Mouse (Mus musculus) CH12.LX (cell line): ENCODE data around the gene Fgfr2. TPM values are rescaled to one million over a fixed set of nuclear protein-coding genes. Genes with fewer than 3 reads are reported as not detected.
A peak's percentile ranks its signal among the peaks of the same experiment; 100 is the strongest.

Experiments used
- DNase-seq: peaks from one replicate; pipeline ENCODE4 v3.0.0-alpha.2; 2013; ENCODE audit errors: extremely low read depth
- H3K27ac ChIP-seq: 2 replicates; pipeline ENCODE4 v1.5.1; 2012; ENCODE audit warnings: low read depth, mild to moderate bottlenecking, control low read depth, moderate library complexity; ENCODE audit not compliant: insufficient read depth
- H3K27me3 ChIP-seq: replicated peaks from 2 replicates; pipeline ENCODE3; 2012; ENCODE audit warnings: inconsistent platforms
- H3K36me3 ChIP-seq, 2 experiments: replicated peaks in 1 of 2; 2 replicates each; pipeline versions ENCODE3 to v1.6.1; 2012; ENCODE audit warnings: inconsistent platforms in 1 of 2, low read length in 1 of 2, mild to moderate bottlenecking in 1 of 2, mixed read lengths in 1 of 2, moderate library complexity in 1 of 2; ENCODE audit not compliant: control insufficient read depth in 1 of 2, insufficient read depth in 1 of 2
- H3K4me1 ChIP-seq, 2 experiments: 2 replicates each; pipeline ENCODE4 v1.6.1; 2012; ENCODE audit warnings: inconsistent platforms in 1 of 2, moderate library complexity in 1 of 2; ENCODE audit not compliant: insufficient read depth in 2 of 2, control insufficient read depth in 1 of 2
- H3K4me2 ChIP-seq: 2 replicates; pipeline ENCODE4 v1.6.1; 2012; ENCODE audit warnings: low read depth, mild to moderate bottlenecking, control low read depth; ENCODE audit not compliant: poor library complexity, insufficient read depth, severe bottlenecking
- H3K4me3 ChIP-seq, 3 experiments: fragments of 150-350 bp in 1 of 3; sonication (generic) in 1 of 3; replicated peaks in 1 of 3; 2 replicates each; pipeline versions ENCODE3 to v1.5.1; 2011 to 2012; ENCODE audit warnings: low read depth in 2 of 3, low read length in 2 of 3, mild to moderate bottlenecking in 2 of 3, moderate library complexity in 2 of 3, control low read depth in 1 of 3, improper control_type of control experiment in 1 of 3, inconsistent platforms in 1 of 3, mixed read lengths in 1 of 3; ENCODE audit not compliant: poor library complexity in 1 of 3
- H3K79me2 ChIP-seq: replicated peaks from 2 replicates; pipeline ENCODE4 v1.6.1; 2012; ENCODE audit warnings: mild to moderate bottlenecking, moderate library complexity; ENCODE audit not compliant: control insufficient read depth, poor library complexity, insufficient read depth, severe bottlenecking; ENCODE audit errors: extremely low read depth
- H3K9ac ChIP-seq: 2 replicates; pipeline ENCODE4 v1.6.1; 2012; ENCODE audit warnings: low read depth, mild to moderate bottlenecking, control low read depth, moderate library complexity; ENCODE audit not compliant: insufficient read depth
- H3K9me3 ChIP-seq: replicated peaks from 2 replicates; pipeline ENCODE3; 2012; ENCODE audit warnings: low read length, inconsistent platforms, mixed read lengths
- BHLHE40 ChIP-seq: IDR thresholded peaks from 2 replicates; pipeline ENCODE4 v1.6.1; 2011; ENCODE audit warnings: mild to moderate bottlenecking, low read depth, low read length, improper control_type of control experiment
- CHD1 ChIP-seq: IDR thresholded peaks from 2 replicates; pipeline ENCODE4 v1.6.1; 2012; ENCODE audit warnings: low read depth, low read length, improper control_type of control experiment, inconsistent platforms
- CHD2 ChIP-seq: IDR thresholded peaks from 2 replicates; pipeline ENCODE4 v1.6.1; 2011; ENCODE audit warnings: low read length, improper control_type of control experiment
- CTCF ChIP-seq, 2 experiments: IDR thresholded peaks in 1 of 2; conservative IDR thresholded peaks in 1 of 2; 2 replicates each; pipeline ENCODE4 v1.5.1; 2011 to 2012; ENCODE audit warnings: low read depth in 2 of 2, low read length in 2 of 2, improper control_type of control experiment in 1 of 2, inconsistent platforms in 1 of 2, mild to moderate bottlenecking in 1 of 2, moderate library complexity in 1 of 2
- ELF1 ChIP-seq: IDR thresholded peaks from 2 replicates; pipeline ENCODE4 v1.6.1; 2014; ENCODE audit warnings: low read depth, mild to moderate bottlenecking, inconsistent platforms, low read length, improper control_type of control experiment
- EP300 ChIP-seq: IDR thresholded peaks from 2 replicates; pipeline ENCODE4 v1.6.1; 2011; ENCODE audit warnings: low read length, improper control_type of control experiment
- ETS1 ChIP-seq: conservative IDR thresholded peaks from 2 replicates; pipeline ENCODE4 v1.6.1; 2012; ENCODE audit warnings: low read depth, mild to moderate bottlenecking, inconsistent platforms, low read length, improper control_type of control experiment, moderate library complexity
- HCFC1 ChIP-seq: IDR thresholded peaks from 2 replicates; pipeline ENCODE4 v1.6.1; 2012; ENCODE audit warnings: low read depth, mild to moderate bottlenecking, inconsistent platforms, low read length, improper control_type of control experiment
- IRF4 ChIP-seq: IDR thresholded peaks from 2 replicates; pipeline ENCODE4 v1.6.1; 2014; ENCODE audit warnings: low read depth, mild to moderate bottlenecking, inconsistent platforms, low read length, improper control_type of control experiment
- JUN ChIP-seq: IDR thresholded peaks from 2 replicates; pipeline ENCODE4 v1.6.1; 2011; ENCODE audit warnings: low read depth, mild to moderate bottlenecking, low read length, improper control_type of control experiment, moderate library complexity; ENCODE audit not compliant: insufficient read depth
- JUND ChIP-seq: conservative IDR thresholded peaks from 2 replicates; pipeline ENCODE4 v1.6.1; 2011; ENCODE audit warnings: low read depth, low read length, improper control_type of control experiment
- KAT2A ChIP-seq: IDR thresholded peaks from 2 replicates; pipeline ENCODE4 v1.6.1; 2012; ENCODE audit warnings: low read length, improper control_type of control experiment, inconsistent platforms; ENCODE audit not compliant: insufficient replicate concordance
- MAFK ChIP-seq: IDR thresholded peaks from 2 replicates; pipeline ENCODE4 v1.6.1; 2011; ENCODE audit warnings: low read length, improper control_type of control experiment; ENCODE audit not compliant: insufficient replicate concordance
- MAX ChIP-seq: IDR thresholded peaks from 2 replicates; pipeline ENCODE4 v1.6.1; 2011; ENCODE audit warnings: low read length, improper control_type of control experiment
- MAZ ChIP-seq: IDR thresholded peaks from 2 replicates; pipeline ENCODE4 v1.6.1; 2012; ENCODE audit warnings: low read depth, mild to moderate bottlenecking, inconsistent platforms, low read length, improper control_type of control experiment, moderate library complexity
- MEF2A ChIP-seq: IDR thresholded peaks from 2 replicates; pipeline ENCODE4 v1.6.1; 2014; ENCODE audit warnings: low read depth, mild to moderate bottlenecking, inconsistent platforms, low read length, improper control_type of control experiment, borderline replicate concordance
- NELFE ChIP-seq: IDR thresholded peaks from 2 replicates; pipeline ENCODE4 v1.6.1; 2011; ENCODE audit warnings: low read depth, low read length, improper control_type of control experiment
- PAX5 ChIP-seq: IDR thresholded peaks from 2 replicates; pipeline ENCODE4 v1.6.1; 2012; ENCODE audit warnings: low read length, inconsistent platforms, mixed read lengths
- POLR2A ChIP-seq: IDR thresholded peaks from 2 replicates; pipeline ENCODE4 v1.6.1; 2011; ENCODE audit warnings: low read depth, mild to moderate bottlenecking, improper control_type of control experiment, low read length
- POLR2AphosphoS2 ChIP-seq: IDR thresholded peaks from 2 replicates; pipeline ENCODE4 v1.6.1; 2011; ENCODE audit warnings: low read depth, low read length, improper control_type of control experiment
- RAD21 ChIP-seq: IDR thresholded peaks from 2 replicates; pipeline ENCODE4 v1.6.1; 2011; ENCODE audit warnings: low read depth, mild to moderate bottlenecking, low read length, improper control_type of control experiment, moderate library complexity
- RCOR1 ChIP-seq: conservative IDR thresholded peaks from 2 replicates; pipeline ENCODE4 v1.6.1; 2012; ENCODE audit warnings: low read depth, mild to moderate bottlenecking, inconsistent platforms, low read length, improper control_type of control experiment
- SIN3A ChIP-seq: IDR thresholded peaks from 2 replicates; pipeline ENCODE4 v1.6.1; 2012; ENCODE audit warnings: low read length, improper control_type of control experiment, inconsistent platforms
- SMC3 ChIP-seq: IDR thresholded peaks from 2 replicates; pipeline ENCODE4 v1.6.1; 2011; ENCODE audit warnings: low read depth, low read length, improper control_type of control experiment
- TBP ChIP-seq: conservative IDR thresholded peaks from 2 replicates; pipeline ENCODE4 v1.6.1; 2011; ENCODE audit warnings: low read depth, low read length, improper control_type of control experiment
- TCF12 ChIP-seq: IDR thresholded peaks from 2 replicates; pipeline ENCODE4 v1.6.1; 2014; ENCODE audit warnings: low read depth, mild to moderate bottlenecking, inconsistent platforms, low read length, improper control_type of control experiment
- USF1 ChIP-seq: IDR thresholded peaks from 2 replicates; pipeline ENCODE4 v1.6.1; 2014; ENCODE audit warnings: low read depth, mild to moderate bottlenecking, inconsistent platforms, low read length, improper control_type of control experiment
- ZKSCAN1 ChIP-seq: IDR thresholded peaks from 2 replicates; pipeline ENCODE4 v1.6.1; 2012; ENCODE audit warnings: low read depth, inconsistent platforms, low read length, improper control_type of control experiment, borderline replicate concordance
- ZNF384 ChIP-seq: IDR thresholded peaks from 2 replicates; pipeline ENCODE4 v1.6.1; 2012; ENCODE audit warnings: low read depth, low read length, improper control_type of control experiment, inconsistent platforms
- dilution Hi-C: fragments of 300-500 bp; cut with MboI; formaldehyde crosslinking; loops from 2 replicates; pipeline ENCODE4 v1.14.3; 2020; ENCODE audit warnings: low sequenced_read_pairs; ENCODE audit not compliant: extremely low pct_unique_long_range_greater_than_20kb, extremely low pct_ligation_motif_present
- in situ Hi-C: fragments of 300-500 bp; cut with MboI; formaldehyde crosslinking; loops from 3 replicates; pipeline ENCODE4 v1.14.3; 2019; ENCODE audit warnings: low sequenced_read_pairs, low pct_ligation_motif_present, low pct_unique_long_range_greater_than_20kb, mixed read lengths
- polyA plus RNA-seq: library from polyadenylated mRNA; unstranded; fragments of >175 nt; gene quantifications from 2 replicates; pipeline ENCODE4 v1.2.1, GENCODE M21; 2012; ENCODE audit warnings: low read depth; ENCODE audit not compliant: insufficient read length
- total RNA-seq, 2 experiments: library from RNA; depleted of rRNA; stranded (reverse); fragments of 300-350 nt in 1 of 2; fragments of >200 nt in 1 of 2; gene quantifications; 2 replicates each; pipeline ENCODE4 v1.2.3; 2012 to 2014

The Fgfr2 gene
- total and polyA plus RNA-seq, 3 experiments = not detected

GRCm38 (mm10) chr7:132720562-132720961 is 402.6 kb downstream of the Fgfr2 start:
- peak; percentile 87 for DNase-seq
- Histone ChIP-seq H3K79me2 (no peaks in the 10 kb centered on the region), H3K27me3 (no peaks in the 10 kb centered on the region), H3K36me3 (peaks cover 7 to 41% of the 10 kb centered on the region in 2 experiments), H3K9ac (peak overlapping the region; percentile 58), H3K4me3 (peak overlapping the region; percentile 21 to 49 (median 43)), H3K9me3 (no peaks in the 10 kb centered on the region), H3K4me2 (peak overlapping the region; percentile 68), H3K27ac (peak overlapping the region; percentile 80), H3K4me1 (peaks cover 46 to 82% of the 10 kb centered on the region in 2 experiments)
- TF ChIP-seq IRF4 (peak; percentile 46; the same call in 1 of the 2 replicates), PAX5 (no peak), TCF12 (peak; percentile 94), ETS1 (peak; percentile 81), CTCF (conservative IDR thresholded peaks at IDR 0.05 in 1 of 2, IDR thresholded peaks at IDR 0.05 in 1 of 2; ENCODE audit: low read depth in 2 of 2, low read length in 2 of 2) (peak in 1 of 2 experiments; percentile 35; a peak in 1 of 4 replicates), MEF2A (0 out of 2 replicates have a peak, but pooled peaks have one; percentile 37), CHD1 (no peak), RAD21 (peak; percentile 1; the same call in 1 of the 2 replicates), EP300 (0 out of 2 replicates have a peak, but pooled peaks have one; percentile 33), TBP (no peak), BHLHE40 (peak; percentile 68; the same call in 1 of the 2 replicates)
- dilution Hi-C loops (no loop called here), in situ Hi-C loops (no loop called here)

- in situ Hi-C loops = no loop called here
- Histone ChIP-seq H3K4me2 (peak overlapping the region; percentile 68), H3K27ac (peak overlapping the region; percentile 80)
Observed at GRCm38 (mm10) chr7:132719570-132719969, 403.6 kb downstream of the Fgfr2 start.

More at GRCm38 (mm10) chr7:132719570-132719969, 403.6 kb downstream of the Fgfr2 start:
- peaks cover 41 to 83% of the 10 kb centered on the region in 2 experiments for H3K4me1 ChIP-seq
- H3K9ac ChIP-seq = peak overlapping the region; percentile 58
- peaks cover 16 to 45% of the 10 kb centered on the region in 2 experiments for H3K36me3 ChIP-seq
- TF ChIP-seq MAZ = 0 out of 2 replicates have a peak, but pooled peaks have one; percentile 28
- peak; percentile 40; the same call in 1 of the 2 replicates for TF ChIP-seq MAX
- peak; percentile 21; the same call in 1 of the 2 replicates for TF ChIP-seq SMC3
- TF ChIP-seq MEF2A = peak; percentile 77
- peak; percentile 62; the same call in 1 of the 2 replicates for TF ChIP-seq TBP
- TF ChIP-seq ZKSCAN1 = no peak
- TF ChIP-seq RCOR1 = no peak
- TF ChIP-seq SIN3A = peak; percentile 35; the same call in 1 of the 2 replicates
- TF ChIP-seq MAFK = peak; percentile 79
- peak in 1 of 2 experiments; percentile 36; a peak in 2 of 4 replicates for TF ChIP-seq CTCF (conservative IDR thresholded peaks at IDR 0.05 in 1 of 2, IDR thresholded peaks at IDR 0.05 in 1 of 2; ENCODE audit: low read depth in 2 of 2, low read length in 2 of 2)
- peak; percentile 47; the same call in 1 of the 2 replicates for TF ChIP-seq JUN
- peak; percentile 44; the same call in 1 of the 2 replicates for TF ChIP-seq POLR2AphosphoS2
- no peak for TF ChIP-seq ZNF384
- TF ChIP-seq NELFE = 0 out of 2 replicates have a peak, but pooled peaks have one; percentile 37
- no peak for TF ChIP-seq USF1
- peak; percentile 87 for TF ChIP-seq EP300
- TF ChIP-seq POLR2A = 0 out of 2 replicates have a peak, but pooled peaks have one; percentile 17
- peak; percentile 73 for TF ChIP-seq JUND
- peak; percentile 77 for TF ChIP-seq IRF4
- no peak for TF ChIP-seq CHD2
- no peak; the same call in 1 of the 2 replicates for TF ChIP-seq HCFC1
- no peak for TF ChIP-seq KAT2A
- TF ChIP-seq TCF12 = peak; percentile 63
- TF ChIP-seq ETS1 = peak; percentile 89
- peak; percentile 63 for TF ChIP-seq BHLHE40
- TF ChIP-seq ELF1 = no peak
- TF ChIP-seq CHD1 = no peak
- H3K4me3 ChIP-seq = peak overlapping the region; percentile 21 to 49 (median 43)
- H3K27me3 ChIP-seq = no peaks in the 10 kb centered on the region
- dilution Hi-C loops = no loop called here
- no peaks in the 10 kb centered on the region for H3K79me2 ChIP-seq
- H3K9me3 ChIP-seq = no peaks in the 10 kb centered on the region
- peak; percentile 65 for DNase-seq
